Mouse (Mus musculus): Measurements from ENCODE around the gene Prcp. TPM values are rescaled to one million over a fixed set of nuclear protein-coding genes. Genes with fewer than 3 reads are reported as not detected.

The Prcp gene
- polyA plus RNA-seq, 1 experiment: 36.1 TPM

GRCm38 (mm10) chr7:92866526-92866925, 7.7 kb upstream of the Prcp start:
- Histone ChIP-seq H3K27me3 (replicated peaks) (no peaks in the 10 kb centered on the region), H3K4me1 (peaks cover 10% of the 10 kb centered on the region), H3K4me3 (replicated peaks) (no peak overlapping the region), H3K9me3 (no peaks in the 10 kb centered on the region), H3K36me3 (replicated peaks; ENCODE audit: low read length) (peaks cover 70% of the 10 kb centered on the region)
- TF ChIP-seq FLI1 (IDR thresholded peaks at IDR 0.05; ENCODE audit: low read length): no peak
- TF ChIP-seq GATA1 (IDR thresholded peaks at IDR 0.05; ENCODE audit: borderline replicate concordance, low read length): no peak

- TF ChIP-seq FLI1 (IDR thresholded peaks at IDR 0.05; ENCODE audit: low read length): no peak
- TF ChIP-seq GATA1 (IDR thresholded peaks at IDR 0.05; ENCODE audit: borderline replicate concordance, low read length): no peak
- H3K4me1 ChIP-seq: peaks cover 34% of the 10 kb centered on the region
- peaks cover 40% of the 10 kb centered on the region for H3K36me3 ChIP-seq (replicated peaks; ENCODE audit: low read length)
- no peaks in the 10 kb centered on the region for H3K27me3 ChIP-seq (replicated peaks)
- no peaks in the 10 kb centered on the region for H3K9me3 ChIP-seq
- no peak overlapping the region for H3K4me3 ChIP-seq (replicated peaks)
These were observed 4.1 kb upstream of the Prcp start for GRCm38 (mm10) chr7:92870161-92870560.

- H3K4me3 ChIP-seq (replicated peaks): peak overlapping the region; percentile 33
- H3K9me3 ChIP-seq: no peaks in the 10 kb centered on the region
- peaks cover 28% of the 10 kb centered on the region for H3K36me3 ChIP-seq (replicated peaks; ENCODE audit: low read length)
- TF ChIP-seq FLI1 (IDR thresholded peaks at IDR 0.05; ENCODE audit: low read length) (no peak), GATA1 (IDR thresholded peaks at IDR 0.05; ENCODE audit: borderline replicate concordance, low read length) (no peak)
- H3K4me1 ChIP-seq: peaks cover 41% of the 10 kb centered on the region
- no peaks in the 10 kb centered on the region for H3K27me3 ChIP-seq (replicated peaks)
These were observed 2.7 kb upstream of the Prcp start for GRCm38 (mm10) chr7:92871596-92871995.

- TF ChIP-seq GATA1 (IDR thresholded peaks at IDR 0.05; ENCODE audit: borderline replicate concordance, low read length) (peak; percentile 79; the same call in 2 of the 3 replicates), FLI1 (IDR thresholded peaks at IDR 0.05; ENCODE audit: low read length) (no peak)
- no peaks in the 10 kb centered on the region for H3K9me3 ChIP-seq
- H3K4me3 ChIP-seq (replicated peaks): peak overlapping the region; percentile 98
- peaks cover 69% of the 10 kb centered on the region for H3K4me1 ChIP-seq
- H3K27me3 ChIP-seq (replicated peaks): no peaks in the 10 kb centered on the region
- H3K36me3 ChIP-seq (replicated peaks; ENCODE audit: low read length): peaks cover 17% of the 10 kb centered on the region
These were observed 615 bp downstream of the Prcp start for GRCm38 (mm10) chr7:92874761-92875408.

GRCm38 (mm10) chr7:92876066-92876465, 1.8 kb downstream of the Prcp start:
- no peak for TF ChIP-seq FLI1 (IDR thresholded peaks at IDR 0.05; ENCODE audit: low read length)
- TF ChIP-seq GATA1 (IDR thresholded peaks at IDR 0.05; ENCODE audit: borderline replicate concordance, low read length): no peak
- Histone ChIP-seq H3K9me3 (no peaks in the 10 kb centered on the region), H3K36me3 (replicated peaks; ENCODE audit: low read length) (peaks cover 22% of the 10 kb centered on the region), H3K4me3 (replicated peaks) (peak overlapping the region; percentile 98), H3K27me3 (replicated peaks) (no peaks in the 10 kb centered on the region), H3K4me1 (peaks cover 71% of the 10 kb centered on the region)

- TF ChIP-seq FLI1 (IDR thresholded peaks at IDR 0.05; ENCODE audit: low read length): no peak
- no peak for TF ChIP-seq GATA1 (IDR thresholded peaks at IDR 0.05; ENCODE audit: borderline replicate concordance, low read length)
- peaks cover 71% of the 10 kb centered on the region for H3K4me1 ChIP-seq
These were observed 2.3 kb downstream of the Prcp start for GRCm38 (mm10) chr7:92876538-92876937.

GRCm38 (mm10) chr7:92878575-92879285, 4.5 kb downstream of the Prcp start:
- Histone ChIP-seq H3K36me3 (replicated peaks; ENCODE audit: low read length) (peaks cover 24% of the 10 kb centered on the region), H3K27me3 (replicated peaks) (no peaks in the 10 kb centered on the region), H3K9me3 (no peaks in the 10 kb centered on the region), H3K4me1 (peaks cover 73% of the 10 kb centered on the region), H3K4me3 (replicated peaks) (peak overlapping the region; percentile 31)
- TF ChIP-seq FLI1 (IDR thresholded peaks at IDR 0.05; ENCODE audit: low read length) (no peak), GATA1 (IDR thresholded peaks at IDR 0.05; ENCODE audit: borderline replicate concordance, low read length) (no peak)

More at GRCm38 (mm10) chr7:92876538-92876937, 2.3 kb downstream of the Prcp start:
- Histone ChIP-seq H3K4me3 (replicated peaks) (peak overlapping the region; percentile 98), H3K9me3 (no peaks in the 10 kb centered on the region), H3K36me3 (replicated peaks; ENCODE audit: low read length) (peaks cover 18% of the 10 kb centered on the region), H3K27me3 (replicated peaks) (no peaks in the 10 kb centered on the region)

- Histone ChIP-seq H3K36me3 (replicated peaks; ENCODE audit: low read length) (peaks cover 53% of the 10 kb centered on the region), H3K4me3 (replicated peaks) (no peak overlapping the region), H3K27me3 (replicated peaks) (no peaks in the 10 kb centered on the region), H3K4me1 (peaks cover 86% of the 10 kb centered on the region), H3K9me3 (no peaks in the 10 kb centered on the region)
- no peak for TF ChIP-seq GATA1 (IDR thresholded peaks at IDR 0.05; ENCODE audit: borderline replicate concordance, low read length)
- TF ChIP-seq FLI1 (IDR thresholded peaks at IDR 0.05; ENCODE audit: low read length): no peak
These were observed 9.8 kb downstream of the Prcp start for GRCm38 (mm10) chr7:92883850-92884716.

GRCm38 (mm10) chr7:92884998-92885660, 10.9 kb downstream of the Prcp start:
- no peaks in the 10 kb centered on the region for H3K27me3 ChIP-seq (replicated peaks)
- H3K4me3 ChIP-seq (replicated peaks): peak overlapping the region; percentile 29
- H3K36me3 ChIP-seq (replicated peaks; ENCODE audit: low read length): peaks cover 57% of the 10 kb centered on the region
- H3K9me3 ChIP-seq: no peaks in the 10 kb centered on the region
- peaks cover 86% of the 10 kb centered on the region for H3K4me1 ChIP-seq
- TF ChIP-seq GATA1 (IDR thresholded peaks at IDR 0.05; ENCODE audit: borderline replicate concordance, low read length) (no peak), FLI1 (IDR thresholded peaks at IDR 0.05; ENCODE audit: low read length) (no peak)
